Mouse (Mus musculus) layer of hippocampus, postnatal 25 days (tissue): ENCODE data around the gene Kcnj13. TPM values are rescaled to one million over a fixed set of nuclear protein-coding genes. Genes with fewer than 3 reads are reported as not detected.

Experiments used
- DNase-seq, 2 experiments: peaks; one replicate each; pipeline ENCODE4 v3.0.0; 2022; ENCODE audit warnings: mixed read lengths in 2 of 2, low spot score in 1 of 2; ENCODE audit errors: extremely low spot score in 1 of 2
- total RNA-seq, 2 experiments: library from RNA; stranded (reverse); gene quantifications; 2 replicates each; pipeline ENCODE4 v1.2.3; 2021

Kcnj13 gene
- total RNA-seq: 1 to 10 TPM; 1.3 to 1.4 TPM

- DNase-seq: no peak
These were observed at the start of gene Kcnj13 for GRCm38 (mm10) chr1:87394594-87394993. Gene Kcnj13 (minus strand): TSS chr1:87394729.

- DNase-seq: no peak
These were observed 42.1 kb upstream of the Kcnj13 start for GRCm38 (mm10) chr1:87436583-87436982.

GRCm38 (mm10) chr1:87435125-87435524, 40.6 kb upstream of the Kcnj13 start:
- no peak for DNase-seq

GRCm38 (mm10) chr1:87418733-87419132, 24.2 kb upstream of the Kcnj13 start:
- DNase-seq: peak in 1 of 2 experiments; percentile 13

GRCm38 (mm10) chr1:87409380-87409779, 14.9 kb upstream of the Kcnj13 start:
- DNase-seq: no peak

GRCm38 (mm10) chr1:87406012-87406411, 11.5 kb upstream of the Kcnj13 start:
- DNase-seq: no peak

- DNase-seq: no peak
These were observed 10.2 kb upstream of the Kcnj13 start for GRCm38 (mm10) chr1:87404710-87405109.

GRCm38 (mm10) chr1:87396923-87397586, 2.5 kb upstream of the Kcnj13 start:
- DNase-seq: no peak

- no peak for DNase-seq
These were observed 909 bp downstream of the Kcnj13 start for GRCm38 (mm10) chr1:87393444-87394195.

GRCm38 (mm10) chr1:87386436-87387092, 8.0 kb downstream of the Kcnj13 start:
- no peak for DNase-seq

GRCm38 (mm10) chr1:87381152-87381551, 13.4 kb downstream of the Kcnj13 start:
- DNase-seq: no peak

- DNase-seq: no peak
These were observed 14.6 kb downstream of the Kcnj13 start for GRCm38 (mm10) chr1:87379919-87380318.

GRCm38 (mm10) chr1:87378024-87378560, 16.4 kb downstream of the Kcnj13 start:
- no peak for DNase-seq

GRCm38 (mm10) chr1:87360276-87360675, 34.3 kb downstream of the Kcnj13 start:
- no peak for DNase-seq

- DNase-seq: no peak
These were observed 44.0 kb downstream of the Kcnj13 start for GRCm38 (mm10) chr1:87350576-87350975.

Other genes starting within 250 kb of the Kcnj13 start
- gene Ecel1, start 238.2 kb downstream of the Kcnj13 start, total RNA-seq: 1 to 10 TPM; 1.4 to 3.6 TPM
- gene Prss56, start 211.4 kb downstream of the Kcnj13 start, total RNA-seq: under 1 TPM; 0.34 to 0.42 TPM
- not detected for gene Chrnd, start 204.1 kb downstream of the Kcnj13 start, total RNA-seq
- gene Chrng, start 190.1 kb downstream of the Kcnj13 start, total RNA-seq: not detected
- 10 to 100 TPM; 59.6 to 66.5 TPM for gene Eif4e2, start 180.8 kb downstream of the Kcnj13 start, total RNA-seq
- 10 to 100 TPM; 16.3 to 17.2 TPM for gene Efhd1, start 130.4 kb downstream of the Kcnj13 start, total RNA-seq
- 100 to 1,000 TPM in 1 of 2 experiments, 10 to 100 TPM in 1; 96.8 to 112 TPM for gene Gigyf2, start 67.7 kb downstream of the Kcnj13 start, total RNA-seq
- gene Snorc, start 75.5 kb upstream of the Kcnj13 start, total RNA-seq: not detected
- under 1 TPM; 0.71 to 0.80 TPM for gene Neu2, start 115.2 kb upstream of the Kcnj13 start, total RNA-seq
- gene Ngef, start 179.1 kb upstream of the Kcnj13 start, total RNA-seq: 100 to 1,000 TPM in 1 of 2 experiments, 10 to 100 TPM in 1; 99.8 to 100 TPM
- gene Inpp5d, start 225.6 kb upstream of the Kcnj13 start, total RNA-seq: 10 to 100 TPM; 13.4 to 13.8 TPM